Mouse (Mus musculus) spleen, adult 12 weeks (tissue): ENCODE data around the gene Cyb5d1.
"Not testable (repeated sequence)": the region's sequence is repeated elsewhere in the genome, so short reads cannot be mapped to it uniquely, and the experiment has no call there.

Source experiments
- DNase-seq: peaks from one replicate; pipeline ENCODE4 v3.0.0; 2022; ENCODE audit warnings: low spot score

Cyb5d1 gene

DNA sequence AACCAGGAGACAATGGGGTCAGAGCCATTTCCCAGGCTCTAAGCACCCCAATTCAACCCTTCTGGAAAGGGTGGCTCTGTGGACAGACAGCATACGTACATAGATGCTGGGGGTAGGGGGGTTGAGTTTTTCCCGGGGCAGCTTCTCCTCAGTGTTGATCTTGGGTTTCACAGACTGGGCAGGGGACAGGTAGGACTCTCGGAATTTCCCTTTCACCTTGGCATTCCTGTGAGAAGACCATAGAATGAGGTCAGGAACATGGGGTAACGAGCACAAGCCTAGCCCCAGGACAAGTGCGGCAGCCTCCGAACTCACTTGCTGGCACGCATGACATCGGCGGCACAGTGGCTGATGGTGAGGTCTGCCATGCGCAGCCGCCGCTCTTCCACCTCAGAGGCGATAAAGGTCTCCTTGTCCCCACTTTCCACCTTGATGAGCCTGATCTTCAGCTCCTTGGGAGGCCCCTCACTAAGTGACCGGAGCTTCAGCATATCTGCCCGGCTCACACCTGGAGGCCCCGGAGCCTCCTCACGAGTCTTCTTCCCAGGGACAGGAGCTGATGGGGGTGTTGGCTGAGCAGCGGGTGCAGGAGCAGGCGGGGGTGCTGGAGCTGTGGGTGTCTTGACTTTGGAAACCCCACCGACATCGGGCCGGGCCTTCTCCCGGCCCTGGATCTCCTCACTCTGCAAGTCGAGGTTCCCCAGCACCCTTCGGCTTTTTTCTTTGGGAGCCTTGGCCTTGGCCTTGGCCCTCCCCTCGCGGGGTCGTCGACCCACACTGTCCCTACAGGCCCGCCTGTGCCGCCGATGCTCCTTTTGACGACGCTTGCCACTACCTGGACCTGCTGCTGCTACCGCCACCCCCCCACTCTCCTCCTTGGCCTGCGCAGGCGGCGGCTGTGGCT lies 8.5 kb upstream of the Cyb5d1 start:
- DNase-seq = no peak

DNA sequence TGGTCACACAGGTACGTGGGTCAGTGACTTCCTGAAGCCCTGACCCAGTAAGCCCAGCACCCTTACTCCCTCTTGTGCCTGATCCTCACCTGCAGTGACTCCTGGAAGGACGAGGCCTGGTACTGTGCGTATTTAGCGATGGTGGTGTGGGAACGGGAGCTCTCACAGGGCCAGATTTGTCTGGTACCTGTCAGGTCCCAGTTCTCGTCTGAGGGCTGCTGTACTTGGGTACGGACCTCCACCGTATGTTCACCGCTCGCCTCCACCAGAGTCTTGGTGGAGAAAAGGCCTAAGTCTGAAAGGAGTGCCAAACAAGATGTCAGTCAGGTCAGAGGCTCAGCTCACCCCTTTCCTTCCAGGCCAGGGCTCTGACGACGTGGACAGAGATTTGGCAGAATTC lies 6.6 kb upstream of the Cyb5d1 start:
- no peak for DNase-seq

DNA sequence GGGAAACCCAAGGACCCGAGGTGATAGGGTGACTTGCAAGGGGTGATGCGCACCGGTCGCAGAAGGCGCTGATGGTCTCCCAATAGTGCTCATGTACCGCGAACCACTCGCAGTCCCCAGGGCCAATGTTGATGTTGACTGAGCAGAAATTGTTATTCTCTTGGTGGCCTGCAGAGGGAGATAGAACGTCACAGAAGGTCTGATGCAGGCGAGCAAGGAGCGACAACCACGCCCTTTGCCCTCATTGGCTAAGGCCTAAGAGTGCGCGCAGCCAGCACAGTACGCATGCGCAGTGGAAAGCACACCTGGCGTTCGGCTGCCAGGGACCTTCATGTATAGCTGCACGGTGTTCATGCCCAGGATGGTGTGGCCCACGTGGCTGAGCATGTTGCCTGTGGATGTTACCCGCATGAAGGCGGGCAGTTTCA lies 5.8 kb upstream of the Cyb5d1 start:
- DNase-seq = peak; percentile 76

DNA sequence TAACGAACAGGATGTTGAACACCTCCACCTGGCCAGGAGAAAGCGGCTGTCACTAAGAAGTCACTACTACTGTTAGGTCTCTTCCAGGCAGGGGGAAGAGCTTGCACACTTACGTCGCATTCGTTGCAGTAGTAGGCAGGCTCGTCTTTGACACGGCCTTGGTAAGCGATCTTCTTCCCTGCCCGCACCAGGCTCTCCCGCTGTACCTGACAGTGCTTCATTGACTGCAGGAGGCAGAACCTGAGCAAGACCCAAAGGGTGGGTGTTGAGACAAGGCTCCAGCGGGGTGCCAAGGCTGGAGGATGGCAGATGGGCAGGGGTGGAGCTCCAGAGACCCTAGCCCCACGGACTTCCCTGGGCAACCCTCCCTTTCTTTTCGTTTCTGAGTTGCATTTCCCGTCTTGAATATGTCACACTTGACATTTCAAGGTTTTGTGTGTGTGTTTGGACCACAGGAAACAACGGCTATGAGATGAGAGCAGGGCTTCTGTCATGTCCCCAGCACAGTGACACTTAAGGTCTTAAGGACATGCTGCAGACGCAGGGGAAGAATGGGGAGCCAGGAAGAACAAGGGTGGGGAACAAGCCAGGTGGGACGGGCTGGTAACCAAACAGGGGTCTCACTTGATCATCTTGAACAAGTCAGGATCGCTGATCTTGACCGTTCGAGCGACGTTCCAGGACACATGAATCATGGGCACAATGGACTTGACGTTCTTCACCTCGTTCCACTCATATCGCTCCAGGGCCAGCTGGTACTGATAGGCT lies 4.8 kb upstream of the Cyb5d1 start:
- DNase-seq = no peak

DNA sequence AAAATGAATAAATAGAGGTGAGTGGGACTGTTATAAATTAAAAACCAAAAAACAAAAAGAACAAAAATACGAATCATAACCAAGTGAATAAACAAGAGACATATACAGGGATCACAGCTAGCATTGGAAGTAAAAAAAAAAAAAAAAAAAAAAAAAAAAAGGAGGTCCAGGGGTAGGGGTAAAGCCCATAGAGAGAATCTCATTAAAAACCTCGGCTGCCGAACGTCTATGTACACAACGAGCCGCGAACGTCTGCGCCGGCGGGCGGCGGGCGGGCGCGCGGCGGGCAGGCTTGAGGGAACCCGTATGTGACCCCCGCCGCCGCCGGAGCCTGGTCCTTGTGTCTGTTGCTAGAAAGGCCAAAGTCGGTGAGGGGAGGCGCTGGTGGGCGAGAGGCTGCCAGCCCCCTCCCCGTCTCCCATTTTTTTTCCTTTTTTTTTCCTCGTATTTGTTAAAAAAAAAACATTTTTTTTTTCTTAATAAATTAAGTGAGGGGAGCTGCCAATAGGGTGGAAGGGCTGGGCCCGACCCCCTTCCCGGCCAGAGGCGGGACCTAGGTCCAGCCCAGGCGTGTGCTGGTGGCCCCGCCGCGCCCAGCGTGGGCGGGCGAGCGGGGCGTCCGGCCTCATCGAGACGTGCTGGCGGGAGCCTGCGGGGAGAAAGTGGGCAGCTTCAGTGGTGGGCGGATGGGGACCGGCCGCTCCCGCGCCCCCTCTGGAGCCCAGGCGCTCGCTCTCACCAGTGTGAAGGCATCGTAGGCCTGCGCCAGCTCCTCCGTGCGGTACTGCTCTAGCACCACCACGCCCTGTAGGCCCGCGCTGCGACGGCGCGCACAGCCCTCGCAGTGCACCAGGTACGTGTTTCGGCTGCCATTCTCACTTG lies 4.0 kb upstream of the Cyb5d1 start:
- no peak for DNase-seq

DNA sequence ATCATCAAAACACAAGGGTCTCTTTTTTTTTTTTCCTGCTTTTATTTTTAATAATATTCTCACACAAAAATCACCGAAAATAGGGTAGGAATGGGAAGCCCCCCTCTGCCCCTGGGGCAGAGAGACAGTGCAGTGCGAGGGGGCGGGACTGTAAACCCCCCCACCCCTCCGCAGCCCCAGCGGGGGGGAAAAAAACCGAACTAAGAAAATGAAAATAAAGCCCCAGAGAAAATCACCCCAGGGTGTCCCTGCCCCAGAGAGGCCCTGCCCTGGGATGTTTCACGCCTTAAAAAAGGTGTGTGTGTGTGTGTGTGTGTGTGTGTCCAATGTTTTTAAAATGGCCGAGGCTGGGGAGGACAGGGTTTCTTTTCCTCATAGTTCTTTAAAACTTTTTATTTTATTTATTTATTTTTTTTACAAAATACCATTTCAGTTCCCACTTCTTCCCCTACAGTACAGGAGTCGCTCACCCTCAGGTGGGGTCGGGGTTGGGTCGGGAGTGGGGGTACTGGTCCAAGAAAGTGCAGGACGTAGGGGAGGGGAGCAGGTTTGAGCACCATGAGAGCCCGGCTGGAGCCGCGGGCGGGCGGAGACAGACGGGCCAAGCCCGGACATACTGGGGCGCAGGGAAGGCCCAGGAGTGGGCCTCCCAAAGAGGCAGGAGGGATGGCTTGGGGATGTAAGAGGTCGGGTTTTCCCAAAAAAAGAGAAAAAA lies 3.2 kb upstream of the Cyb5d1 start:
- DNase-seq = no peak

DNA sequence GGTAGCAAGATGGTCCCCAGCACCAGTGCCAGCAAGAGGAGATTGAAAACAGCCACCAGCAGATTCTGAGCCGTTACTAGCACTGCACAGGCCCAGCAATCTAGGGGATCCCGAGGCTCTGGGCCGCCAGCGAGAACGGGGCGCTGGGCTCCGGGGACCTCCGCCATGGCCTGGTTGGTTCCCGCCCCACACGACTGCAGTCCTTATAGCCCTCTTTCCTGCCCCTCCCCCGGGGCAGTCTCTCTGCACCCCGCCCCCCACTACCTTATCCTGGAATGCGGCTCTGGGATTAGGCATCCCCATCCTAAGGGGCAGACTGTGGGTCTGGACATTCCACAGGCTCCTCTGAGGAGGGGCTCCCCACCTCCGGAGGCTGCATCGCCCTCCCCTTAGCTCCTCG lies 2.6 kb upstream of the Cyb5d1 start, which contains the start of gene Tmem88:
Gene Tmem88, minus strand, starts transcription at position 176 of the 400 bp plus-strand sequence.
- no peak for DNase-seq

DNA sequence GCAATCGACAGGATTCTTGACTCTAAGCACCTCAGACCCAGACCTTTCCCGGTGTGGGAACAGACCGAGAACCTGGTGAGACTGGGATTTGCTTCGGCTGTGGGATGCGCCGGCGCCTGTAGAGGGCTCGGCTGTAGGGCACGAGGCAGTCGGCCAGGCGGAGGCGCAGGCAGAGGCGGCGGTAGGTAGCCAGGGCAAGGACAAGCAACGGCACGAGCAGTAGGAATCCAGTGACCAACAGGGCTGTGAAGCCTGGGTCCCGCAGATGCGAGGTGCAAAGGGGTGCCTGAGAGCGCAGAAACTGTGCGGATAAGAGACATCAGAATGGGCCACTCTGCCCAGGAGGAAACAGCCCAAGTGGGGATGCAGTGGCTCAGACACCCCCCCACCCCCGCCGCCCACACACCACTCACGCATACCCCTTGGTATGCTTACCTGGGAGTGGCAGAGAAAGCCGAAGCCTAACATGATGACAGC lies 2.2 kb upstream of the Cyb5d1 start:
- DNase-seq = no peak

DNA sequence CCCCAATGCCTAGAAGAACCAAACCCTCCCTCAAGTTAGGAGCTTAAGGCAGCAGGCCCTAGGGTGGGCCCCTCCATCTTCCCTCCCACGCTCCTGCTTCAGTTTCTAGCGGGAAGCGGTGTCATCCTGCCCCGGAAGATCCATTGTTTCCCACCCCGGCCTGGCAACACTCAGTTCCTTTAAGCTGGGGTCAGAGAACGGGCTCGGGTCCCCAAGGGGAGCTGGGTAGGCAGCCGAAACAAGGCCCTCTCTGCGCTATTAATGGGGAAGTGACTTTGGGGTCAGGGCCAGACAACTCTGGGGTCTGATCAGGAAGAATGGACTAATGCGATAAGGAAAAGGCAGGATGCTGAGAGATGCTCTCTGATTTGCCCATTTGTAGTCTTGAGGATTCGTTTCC lies 1.3 kb upstream of the Cyb5d1 start:
- DNase-seq = no peak

DNA sequence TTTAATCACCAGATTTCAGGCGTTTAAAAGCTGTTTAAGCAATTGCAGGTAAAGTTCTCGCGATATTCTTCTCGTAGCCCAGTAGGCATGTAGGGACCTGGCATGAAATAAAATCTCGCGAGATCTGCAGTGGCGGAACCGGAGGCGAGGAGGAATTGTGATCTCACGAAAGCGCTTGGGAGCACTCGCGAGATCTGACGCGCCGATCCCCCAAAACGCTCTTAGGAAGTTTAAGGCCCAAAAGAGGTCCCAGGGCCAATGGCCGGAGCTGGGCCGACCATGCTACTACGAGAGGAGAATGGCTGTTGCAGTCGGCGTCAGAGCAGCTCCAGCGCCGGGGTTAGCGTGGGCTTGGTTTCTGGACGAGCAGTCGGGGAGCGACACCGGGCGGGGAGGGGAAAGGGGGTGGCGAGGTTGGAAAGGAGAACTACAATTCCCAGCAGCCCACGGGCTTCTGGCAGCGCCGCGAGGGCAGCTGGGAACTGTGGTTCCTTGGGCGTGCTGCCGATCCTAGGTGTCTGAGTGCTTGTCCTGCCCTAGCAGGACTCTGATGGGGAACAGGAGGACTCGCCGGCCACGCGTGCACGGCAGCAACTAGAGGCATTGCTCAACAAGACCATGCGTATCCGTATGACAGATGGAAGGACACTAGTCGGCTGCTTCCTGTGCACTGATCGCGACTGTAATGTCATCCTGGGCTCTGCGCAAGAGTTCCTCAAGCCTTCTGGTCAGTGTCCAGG lies 373 bp upstream of the Cyb5d1 start:
- peak; percentile 96 for DNase-seq

DNA sequence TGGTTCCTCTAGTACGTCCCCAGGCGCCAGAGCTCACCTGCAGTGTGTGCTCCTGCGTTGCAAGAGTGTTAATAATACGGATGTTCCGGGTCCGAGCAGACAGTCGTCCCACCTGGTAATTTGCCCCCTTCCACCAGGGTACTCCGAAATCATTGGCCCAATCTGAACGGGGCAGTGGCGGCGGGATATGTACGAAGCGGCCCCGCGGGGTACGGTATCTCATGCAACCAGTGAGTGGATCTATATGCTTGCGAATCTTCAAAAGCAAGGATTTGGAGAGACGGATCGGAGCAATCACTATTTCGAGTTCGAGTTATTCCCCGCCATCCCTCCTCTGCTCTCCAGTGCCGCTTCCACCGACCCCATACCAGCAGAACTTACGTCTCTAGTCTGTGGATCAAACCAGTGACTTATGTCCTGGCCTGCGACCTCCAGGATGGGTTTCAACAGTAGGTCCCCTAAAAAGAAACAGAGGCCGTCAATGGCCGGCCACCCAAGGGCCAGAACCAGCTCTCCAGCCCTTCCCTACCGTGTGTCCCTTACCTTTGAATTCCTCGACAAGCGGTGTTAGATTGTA lies 752 bp downstream of the Cyb5d1 start:
- not testable (repeated sequence) for DNase-seq

DNA sequence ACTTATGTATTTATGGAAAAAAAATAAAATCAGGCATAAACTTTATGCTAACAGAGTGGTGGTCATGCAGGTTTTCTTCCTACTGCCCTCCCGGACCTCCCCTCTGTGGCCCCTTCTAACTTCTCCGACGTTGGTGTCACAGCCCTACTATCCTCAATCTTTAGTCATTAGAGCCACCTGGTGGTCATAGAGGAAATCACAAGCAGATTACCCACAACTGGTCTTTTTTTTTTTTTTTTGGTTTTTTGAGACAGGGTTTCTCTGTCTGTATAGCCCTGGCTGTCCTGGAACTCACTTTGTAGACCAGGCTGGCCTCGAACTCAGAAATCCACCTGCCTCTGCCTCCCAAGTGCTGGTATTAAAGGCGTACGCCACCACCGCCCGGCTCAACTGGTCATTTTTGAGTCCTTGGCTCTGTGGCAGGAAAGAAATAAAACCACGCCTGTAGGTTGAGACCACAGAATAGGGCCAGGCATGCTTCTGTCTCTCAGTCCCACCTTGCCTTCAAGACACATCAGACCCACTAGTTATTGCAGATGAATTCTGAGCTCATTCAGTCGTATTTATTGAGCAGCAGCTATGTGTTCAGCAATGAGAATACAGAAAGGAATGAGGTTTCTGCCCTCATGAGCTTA lies 4.9 kb downstream of the Cyb5d1 start:
- peak; percentile 56 for DNase-seq

DNA sequence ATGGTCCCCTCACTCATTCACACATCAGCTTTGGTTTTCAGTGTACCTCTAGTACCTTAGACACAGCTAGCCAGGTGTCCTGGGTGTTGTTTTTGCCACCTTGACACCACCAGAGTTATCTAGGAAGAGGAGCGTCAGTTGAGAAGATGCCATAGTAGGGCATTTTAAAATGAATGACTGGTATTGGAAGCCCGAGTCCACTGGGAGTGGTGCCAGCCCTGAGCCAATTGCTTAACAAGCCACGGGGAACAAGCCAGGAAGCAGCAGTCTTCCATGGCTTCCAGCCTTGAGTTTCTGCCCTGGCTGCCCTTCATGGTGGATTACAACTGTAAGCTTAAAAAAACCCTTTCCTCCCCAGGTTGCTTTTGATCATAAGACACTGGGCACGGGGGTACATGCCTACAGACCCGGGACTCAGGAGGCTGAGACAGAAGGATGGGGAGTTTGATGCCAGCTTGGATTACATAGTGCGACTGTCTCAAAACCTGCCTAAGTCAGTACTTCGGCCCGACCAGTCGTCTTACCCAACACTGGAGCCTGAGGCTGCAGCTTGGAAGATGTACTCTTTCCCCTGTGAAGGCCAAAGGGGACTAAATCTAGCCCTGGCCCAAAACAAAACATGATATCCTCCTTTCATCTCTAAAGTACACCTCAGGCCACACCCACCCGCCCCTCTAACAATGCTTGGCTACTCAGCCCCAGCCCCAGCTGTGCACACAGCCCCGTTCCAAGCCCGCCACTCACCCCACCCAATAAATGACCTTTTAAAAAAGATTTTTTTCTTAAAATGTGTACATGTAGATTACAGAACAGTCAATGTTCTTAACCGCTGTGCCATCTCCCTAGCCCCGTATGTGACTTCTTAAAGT lies 5.7 kb downstream of the Cyb5d1 start:
- DNase-seq = no peak

DNA sequence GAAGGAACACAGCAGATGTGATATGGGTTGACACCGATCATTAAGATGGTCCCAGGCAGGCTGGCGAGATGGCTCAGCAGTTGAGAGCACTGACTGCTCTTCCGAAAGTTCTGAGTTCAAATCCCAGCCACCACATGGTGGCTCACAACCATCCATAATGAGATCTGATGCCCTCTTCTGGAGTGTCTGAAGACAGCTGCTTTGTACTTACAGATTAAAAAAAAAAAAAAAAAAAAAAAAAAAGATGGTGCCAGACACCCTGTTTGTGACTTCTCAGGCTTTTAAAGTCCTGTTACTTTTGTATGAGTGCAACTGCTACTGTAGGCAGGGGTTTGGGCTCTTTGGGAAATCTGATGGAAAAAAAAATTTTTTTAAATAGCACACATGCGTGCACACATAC lies 6.8 kb downstream of the Cyb5d1 start:
- no peak for DNase-seq

DNA sequence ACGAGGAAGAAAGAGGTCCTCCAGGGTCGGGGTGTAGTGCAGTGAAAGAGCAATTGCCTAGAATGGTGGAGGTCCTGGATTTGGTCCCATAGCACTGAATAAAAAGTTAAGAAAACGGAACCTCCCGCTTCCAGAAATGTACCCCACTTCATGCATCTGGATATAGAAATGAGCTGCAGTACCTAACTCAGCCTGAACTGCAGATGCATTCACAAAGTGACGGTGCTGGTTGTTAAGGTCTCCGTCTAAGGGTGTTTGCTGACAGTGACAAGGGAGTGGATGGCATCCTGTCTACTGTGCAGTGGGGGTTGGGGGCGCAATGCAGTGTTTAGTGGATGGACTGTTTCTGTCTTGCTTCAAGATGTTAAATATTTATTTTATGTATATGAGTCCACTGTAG lies 8.7 kb downstream of the Cyb5d1 start:
- DNase-seq = no peak

DNA sequence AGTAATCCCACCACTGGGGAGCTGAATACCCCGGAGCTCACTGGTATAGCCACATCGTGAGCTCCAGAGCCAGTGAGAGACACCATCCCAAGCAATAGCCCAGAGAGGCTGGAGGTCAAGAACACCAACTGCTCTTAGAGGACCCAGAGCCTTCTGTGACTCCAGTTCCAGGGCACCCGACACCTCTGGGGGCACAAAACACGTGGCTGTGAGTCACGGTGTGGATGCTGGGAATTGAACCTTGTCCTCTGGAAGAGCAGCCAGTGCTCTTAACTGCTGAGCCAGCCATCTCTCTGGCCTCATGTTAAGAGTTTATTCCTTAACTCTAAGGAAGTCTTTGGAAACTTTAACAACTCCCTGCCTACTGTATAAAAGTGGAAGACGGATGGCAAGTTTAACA lies 10.5 kb downstream of the Cyb5d1 start:
- DNase-seq = no peak

DNA sequence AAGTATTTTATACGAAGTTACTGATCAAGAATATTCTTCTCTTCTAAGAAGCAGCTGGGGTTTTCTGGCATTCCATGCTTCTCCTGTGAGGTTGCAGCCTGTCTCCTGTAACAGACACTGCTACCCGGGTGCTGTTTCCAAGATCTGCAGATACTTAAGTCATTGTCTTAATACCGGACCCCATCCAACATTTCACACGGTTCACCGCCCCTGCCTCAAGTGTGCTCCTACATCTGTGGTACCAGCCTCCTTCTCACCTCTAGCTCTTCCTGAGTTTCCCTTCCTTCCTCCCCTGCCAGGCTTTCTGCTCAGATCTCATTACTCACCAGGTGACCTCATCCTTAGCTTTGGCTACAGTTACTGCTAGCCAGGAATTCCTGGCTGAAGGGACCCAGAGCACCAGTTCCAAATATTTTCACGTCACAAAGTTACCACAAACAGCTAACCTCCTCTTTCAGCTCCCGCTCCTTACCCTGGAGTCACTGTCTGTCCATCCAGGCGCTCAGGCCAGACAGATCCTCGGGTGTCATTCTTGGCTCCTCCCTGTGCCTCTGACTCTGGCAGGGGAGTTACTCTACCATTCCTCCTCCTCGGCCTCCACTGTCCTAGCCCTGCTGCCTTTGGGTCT lies 12.8 kb downstream of the Cyb5d1 start:
- no peak for DNase-seq

DNA sequence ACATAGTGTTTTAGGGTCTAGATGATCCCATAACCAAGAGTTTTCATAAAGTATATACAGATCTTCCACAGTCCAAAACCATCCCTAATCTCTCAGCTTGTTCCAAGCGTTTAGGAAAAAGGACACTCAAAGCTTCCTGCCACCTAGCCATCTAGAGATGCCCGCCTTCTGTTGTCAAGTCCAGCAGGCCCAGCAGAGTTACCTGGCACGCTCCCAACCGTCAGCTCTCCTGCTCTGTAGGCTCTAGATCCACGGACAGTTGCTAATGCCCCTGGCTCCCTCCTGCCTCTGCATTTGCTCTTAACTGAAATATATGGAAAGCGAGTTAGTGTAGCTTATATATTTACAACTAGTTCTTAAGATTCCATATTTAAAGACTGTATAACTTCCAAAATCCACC lies 14.1 kb downstream of the Cyb5d1 start:
- DNase-seq = no peak
